Mouse (Mus musculus) adrenal gland, adult 18-20 months (tissue): ENCODE results near the gene Olfr532. TPM values are rescaled to one million over a fixed set of nuclear protein-coding genes. Genes with fewer than 3 reads are reported as not detected.
"Not testable (repeated sequence)": the region's sequence is repeated elsewhere in the genome, so short reads cannot be mapped to it uniquely, and the experiment has no call there.

Source experiments
- DNase-seq, 2 experiments: peaks; one replicate each; pipeline ENCODE4 v3.0.0; 2021 to 2022; ENCODE audit warnings: low spot score in 2 of 2
- long read RNA-seq, 2 experiments: library from polyadenylated mRNA; stranded (forward); transcript quantifications; one replicate each; pipeline ENCODE4 v2.0.0; 2021
- total RNA-seq, 2 experiments: library from RNA; stranded (reverse); gene quantifications; 1 replicate in 1 of 2; 2 replicates in 1 of 2; pipeline ENCODE4 v1.2.3; 2021

The Olfr532 gene
- total RNA-seq = not detected
- long read RNA-seq, experiment 1 = 0 reads
- long read RNA-seq, experiment 2 = 0 reads

DNA sequence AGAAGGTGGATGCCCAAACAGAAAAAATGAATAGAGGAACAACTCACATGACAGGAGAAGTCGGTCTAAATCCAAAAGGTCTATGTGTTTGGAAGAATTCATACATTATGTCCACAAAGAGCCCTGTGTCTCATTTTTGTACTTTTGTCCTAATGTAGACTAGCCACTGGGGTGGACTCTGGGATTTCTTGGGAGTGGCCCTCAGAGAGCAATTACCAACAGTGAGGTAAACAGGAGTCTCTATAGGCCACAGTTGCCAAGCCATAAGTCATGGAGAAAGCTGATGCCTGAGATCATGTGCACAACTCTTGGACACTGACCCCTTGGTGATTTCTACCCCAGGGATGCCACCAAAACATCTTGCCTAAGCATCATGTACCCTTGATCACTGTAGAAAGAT lies at the start of gene Olfr532:
Olfr532 (minus strand) TSS at position 101 of the 400 bp plus-strand sequence.
- DNase-seq = no peak

DNA sequence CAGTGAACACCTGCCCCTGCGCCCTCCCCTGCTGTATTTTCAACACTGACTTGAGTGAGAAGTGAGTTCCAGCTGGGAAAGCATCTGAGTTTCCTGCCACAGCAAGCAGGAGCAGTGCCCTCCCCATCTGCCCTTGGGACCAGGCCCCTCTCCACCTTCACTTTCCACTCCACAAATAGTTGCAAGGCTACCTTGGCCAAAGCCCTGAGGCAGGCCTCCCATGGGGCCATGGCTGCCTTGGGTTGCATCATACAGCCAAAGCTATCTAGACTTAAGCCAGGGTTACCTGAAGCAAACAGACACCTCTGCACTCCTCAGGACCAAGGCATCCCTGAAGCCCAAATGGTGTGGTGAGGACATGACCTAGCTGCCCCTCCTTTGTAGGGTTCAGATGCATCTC lies 41.6 kb upstream of the Olfr532 start, which contains the start of gene Olfr533:
Olfr533 (plus strand) TSS at position 301 of the 400 bp plus-strand sequence.
- DNase-seq = not testable (repeated sequence)

DNA sequence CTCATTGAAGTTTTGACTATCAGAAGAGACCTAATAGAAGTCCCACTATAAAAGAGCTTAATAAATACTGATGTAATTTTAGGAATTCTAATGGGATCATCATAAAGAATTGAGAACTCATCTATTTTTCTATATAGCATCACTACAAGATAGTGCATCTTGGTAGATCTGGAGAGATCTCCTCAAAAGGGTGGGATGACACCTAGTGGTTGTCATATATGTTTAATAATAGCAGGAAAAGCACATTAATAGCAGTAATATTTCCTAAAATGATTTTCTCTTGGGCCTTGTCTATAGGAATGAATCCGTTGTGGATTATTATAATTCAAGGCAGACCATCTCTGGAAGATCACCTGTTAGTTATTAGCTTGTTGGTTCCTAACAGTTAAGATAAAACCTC lies 21.7 kb upstream of the Olfr532 start:
- DNase-seq = no peak

- DNase-seq = no peak
Measured at GRCm38 (mm10) chr7:140402818-140403217, 18.6 kb downstream of the Olfr532 start, which contains the start of gene Olfr531. Gene Olfr531, minus strand, starts transcription at chr7:140402918.

GRCm38 (mm10) chr7:140376911-140377310 lies 44.5 kb downstream of the Olfr532 start:
- DNase-seq = no peak

DNA sequence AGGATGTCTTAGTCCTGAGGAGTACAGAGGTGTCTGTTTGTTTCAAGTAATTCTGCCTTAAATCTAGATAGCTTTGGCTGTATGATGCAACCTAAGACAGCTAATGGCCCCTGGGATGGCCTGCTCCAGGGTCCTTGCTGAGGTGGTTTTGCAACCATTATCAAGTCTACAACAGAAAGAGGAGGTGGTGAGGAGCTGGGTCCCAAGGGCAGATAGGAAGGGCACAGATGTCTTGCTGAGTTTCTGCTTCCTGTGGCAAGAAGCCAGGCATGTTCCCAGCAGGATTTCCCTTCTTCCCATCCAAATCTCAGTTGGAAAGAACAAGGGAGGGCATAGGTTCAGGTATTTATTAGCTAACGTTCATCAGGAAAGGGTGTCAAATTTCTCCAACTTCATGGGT lies 45.2 kb downstream of the Olfr532 start, which contains the start of gene Olfr530:
Olfr530 (minus strand) TSS at position 101 of the 400 bp plus-strand sequence.
- DNase-seq = no peak

DNA sequence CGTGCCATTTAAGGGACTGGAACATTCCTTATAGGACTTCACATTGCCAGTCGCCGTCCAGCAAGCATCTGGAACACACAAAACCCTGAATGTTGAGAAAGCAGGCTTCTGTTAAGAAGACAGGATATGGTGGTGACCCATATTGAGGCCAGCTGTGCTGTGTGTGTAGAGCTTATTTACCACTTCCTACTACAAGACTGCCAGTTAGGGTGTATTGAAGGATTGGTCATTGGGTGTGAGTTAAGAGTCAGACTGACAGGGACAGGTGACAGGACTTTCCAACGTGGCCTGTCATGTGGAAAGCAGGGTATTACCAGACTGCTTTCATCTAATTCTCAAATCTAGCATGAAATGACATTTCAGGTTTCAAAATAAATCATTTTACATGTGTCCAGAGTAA lies 47.1 kb downstream of the Olfr532 start:
- DNase-seq = no peak

Other genes with a start within 250 kb of the Olfr532 start
- not detected for gene Olfr523, start 248.4 kb downstream of the Olfr532 start, total RNA-seq
- not detected for gene Olfr524, start 215.7 kb downstream of the Olfr532 start, total RNA-seq
- gene Cd163l1, start 203.4 kb downstream of the Olfr532 start, total RNA-seq = not detected
- not detected for gene 5830411N06Rik, start 174.4 kb downstream of the Olfr532 start, total RNA-seq
- not detected for gene Olfr525, start 100.8 kb downstream of the Olfr532 start, total RNA-seq
- gene Olfr527, start 87.6 kb downstream of the Olfr532 start, total RNA-seq = not detected
- gene Olfr60, start 60.0 kb downstream of the Olfr532 start, total RNA-seq = not detected
- gene Olfr530, start 45.3 kb downstream of the Olfr532 start, total RNA-seq = not detected
- gene Olfr531, start 18.7 kb downstream of the Olfr532 start, total RNA-seq = not detected
- gene Olfr533, start 41.7 kb upstream of the Olfr532 start, total RNA-seq = not detected
- not detected for gene Olfr535, start 62.6 kb upstream of the Olfr532 start, total RNA-seq
- not detected for gene Olfr536, start 85.8 kb upstream of the Olfr532 start, total RNA-seq
- not detected for gene Olfr538, start 146.2 kb upstream of the Olfr532 start, total RNA-seq
- gene Olfr46, start 179.6 kb upstream of the Olfr532 start, total RNA-seq = not detected
- gene Olfr61, start 207.3 kb upstream of the Olfr532 start, total RNA-seq = not detected
- gene Olfr53, start 224.8 kb upstream of the Olfr532 start, total RNA-seq = not detected
- gene Olfr539, start 238.3 kb upstream of the Olfr532 start, total RNA-seq = under 1 TPM in 1 of 2 experiments, not detected in 1; 0.03 TPM